In the genomic region with DNA sequence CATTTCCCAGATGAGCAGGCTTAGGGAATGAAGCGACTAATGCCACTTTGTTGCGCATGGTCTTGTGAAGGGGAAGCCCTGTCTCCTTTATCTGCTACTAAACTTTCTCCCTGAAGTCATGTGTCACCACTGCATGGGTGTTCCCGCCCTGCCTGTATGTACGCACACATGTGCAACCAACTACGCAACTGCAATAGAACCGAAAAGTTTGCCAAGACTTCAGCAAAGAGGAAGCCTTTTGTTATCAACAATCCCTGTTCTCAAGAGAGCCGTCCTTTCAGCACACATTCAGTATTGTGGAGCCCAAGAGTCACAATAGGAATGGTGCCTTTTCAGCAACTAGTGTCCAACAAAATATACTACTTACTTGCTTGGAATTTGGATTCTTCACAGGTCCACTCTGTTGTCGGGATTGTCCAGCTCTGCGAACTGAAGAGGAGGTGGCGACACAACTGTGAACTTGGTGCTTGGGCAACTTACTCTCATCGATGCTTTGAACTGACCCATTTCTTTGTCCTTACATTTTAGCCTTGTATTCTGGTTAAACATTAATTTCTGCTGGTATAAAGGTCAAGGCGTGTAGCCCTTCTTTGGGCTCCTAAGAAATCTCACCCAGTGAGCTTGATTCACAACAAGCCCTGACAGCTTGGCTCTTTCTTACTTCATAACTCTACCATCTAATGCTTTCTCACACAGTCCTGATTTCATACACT, we compare ENCODE assay signal across 8 mouse cellular contexts. TPM values are rescaled to one million over a fixed set of nuclear protein-coding genes. Genes with fewer than 3 reads are reported as not detected.
DNase-seq lines count a peak whose midpoint lies in the region; TF ChIP-seq lines count a peak whose summit lies in the region.

Gene Ddc (minus strand): TSS at position 500 of the 713 bp plus-strand sequence.

- no peak for TF ChIP-seq POLR2A in cerebellum, adult 2 months (IDR thresholded peaks at IDR 0.05; ENCODE audit: borderline replicate concordance, insufficient read depth, low read length)
- no peak for TF ChIP-seq POLR2A in kidney, adult 2 months (IDR thresholded peaks at IDR 0.05; ENCODE audit: low read depth, low read length)

- no peaks in the 10 kb centered on the region for H3K27me3 ChIP-seq in cerebellum, adult 2 months (ENCODE audit: control insufficient read depth, insufficient read depth, low read length)
- no peaks in the 10 kb centered on the region for H3K27me3 ChIP-seq in kidney, adult 2 months (replicated peaks; ENCODE audit: control insufficient read depth, insufficient read depth, low read length)

- H3K4me3 ChIP-seq in cerebellum, adult 2 months (replicated peaks; ENCODE audit: insufficient read depth, low read depth, low read length): no peak within 1 kb of the TSS
- H3K4me3 ChIP-seq in kidney, adult 2 months (ENCODE audit: insufficient read depth, low read depth, low read length): peak within 1 kb of the TSS; percentile 39

- no peak for DNase-seq in cerebellum, adult 2 months
- DNase-seq in cerebellum, postnatal 10 days: no peak
- DNase-seq in adrenal gland, postnatal 36 days: no peak
- peak; percentile 85 for DNase-seq in kidney, adult 2 months
- DNase-seq in lung, postnatal 25 days (ENCODE audit: low spot score): peak; percentile 16
- no peak for DNase-seq in thymus, postnatal 10 days (ENCODE audit: low spot score in 2 of 2)
- DNase-seq in layer of hippocampus, adult 9-11 months: no peak
- no peak for DNase-seq in c-Kit-positive CD71-positive TER-119-positive erythroid progenitor cells, embryonic 14.5 days (ENCODE audit: low spot score)

- no peaks in the 10 kb centered on the region for H3K4me1 ChIP-seq in cerebellum, adult 2 months (ENCODE audit: control insufficient read depth, insufficient read depth, low read length)
- H3K4me1 ChIP-seq in kidney, adult 2 months (ENCODE audit: control insufficient read depth, insufficient read depth, low read length): peaks cover 11% of the 10 kb centered on the region; the same call in 1 of the 2 replicates

- 87% methylated on average over 12 of the region's 12 CpGs for WGBS in cerebellum, adult 2 months
- 56% methylated on average over 12 of the region's 12 CpGs for WGBS in kidney, adult 2 months

- TF ChIP-seq CTCF in cerebellum, adult 2 months (IDR thresholded peaks at IDR 0.05; ENCODE audit: borderline replicate concordance, insufficient read depth, low read depth, low read length): no peak
- TF ChIP-seq CTCF in kidney, adult 2 months (conservative IDR thresholded peaks at IDR 0.05; ENCODE audit: insufficient read depth, insufficient read length, low read depth, low read length): no peak

- no peaks in the 10 kb centered on the region; the same call in 1 of the 2 replicates for H3K36me3 ChIP-seq in kidney, adult 2 months (ENCODE audit: control insufficient read depth, insufficient read depth, low read length)

- H3K27ac ChIP-seq in cerebellum, adult 2 months (ENCODE audit: insufficient read depth, low read length): no peak within 1 kb of the TSS
- H3K27ac ChIP-seq in kidney, adult 2 months (ENCODE audit: insufficient read depth, low read depth, low read length): peak within 1 kb of the TSS; percentile 65

RNA-seq across cellular contexts. Expression of gene Ddc, which starts in this region (rescaled TPM):
- polyA plus RNA-seq in cerebellum, adult 2 months (2012; rRNA removed): 11.0 and 13.1 TPM in 2 replicates
- total RNA-seq in adrenal gland, postnatal 36 days (2021): 10 to 100 TPM; 46.6 to 59.1 TPM
- polyA plus RNA-seq in kidney, adult 2 months (2012; rRNA removed): 96.2 and 103 TPM in 2 replicates

Comparison
In these comparisons a context has a peak if more than half of its experiments do, and no peak if none do; other contexts are left out.
1. DNase-seq: peak in kidney, adult 2 months (single experiment) and lung, postnatal 25 days (single experiment); none in cerebellum, adult 2 months (0 of 2), cerebellum, postnatal 10 days (0 of 2), adrenal gland, postnatal 36 days (0 of 2), thymus, postnatal 10 days (0 of 2), layer of hippocampus, adult 9-11 months (single experiment) and c-Kit-positive CD71-positive TER-119-positive erythroid progenitor cells, embryonic 14.5 days (single experiment).